Comparison of ENCODE assay signal across 15 mouse cellular contexts in genomic region chr9:120835621-120836020, GRCm38 (mm10).
A peak's percentile ranks its signal among the peaks of the same experiment; 100 is the strongest.
DNase-seq lines count a peak whose midpoint lies in the region.
"Had no signal": no experiment of that assay in that cellular context is flagged by ENCODE, and none has a peak within 500 bp of the region (broad histone marks: within the 10 kb centered on the region; RNA-seq: fewer than 3 reads in every experiment).

No protein-coding gene starts in this region.

- DNase-seq in cerebellum, postnatal 14 days = peak; percentile 42 to 52
- no peak for DNase-seq in cerebellum, postnatal 36 days
- peak; percentile 7 for DNase-seq in kidney, adult 11 months
- no peak for DNase-seq in kidney, postnatal 14 days
- DNase-seq in Muller cell, postnatal 12 days (ENCODE audit: inconsistent ontology term) = peak; percentile 21
- DNase-seq in fibroblast of lung, adult 2 months (ENCODE audit: low read depth) = peak; percentile 28
- no peak for DNase-seq in spleen, postnatal 36 days (ENCODE audit: low spot score in 2 of 2)
- DNase-seq: adrenal gland, postnatal 25 days; B cell, adult 2 months; cerebellum, adult 11-12 months; cerebellum, adult 8-10 months; gastrocnemius, postnatal 14 days; heart, adult 18-20 months; heart, postnatal 10 days; heart, postnatal 36 days had no signal

Comparison
In these comparisons a context has a peak if more than half of its experiments do, and no peak if none do; other contexts are left out.
1. DNase-seq: peak in cerebellum, postnatal 14 days (2 of 2), kidney, adult 11 months (single experiment), Muller cell, postnatal 12 days (single experiment) and fibroblast of lung, adult 2 months (single experiment); none in cerebellum, postnatal 36 days (0 of 2), kidney, postnatal 14 days (single experiment) and spleen, postnatal 36 days (0 of 2).